Comparison of ENCODE assay signal across 7 mouse cellular contexts in genomic region chr11:53636183-53636646, GRCm38 (mm10). TPM values are rescaled to one million over a fixed set of nuclear protein-coding genes. Genes with fewer than 3 reads are reported as not detected.
DNase-seq lines count a peak whose midpoint lies in the region; ATAC-seq lines count a peak whose summit lies in the region.

No protein-coding gene starts in this region.

- WGBS in embryonic facial prominence, embryonic 14.5 days, result 0% methylated on average over 10 of the region's 40 CpGs
- 2% methylated on average over 40 of the region's 40 CpGs for WGBS in midbrain, embryonic 11.5 days

- H3K36me3 ChIP-seq in embryonic facial prominence, embryonic 14.5 days (ENCODE audit: control insufficient read depth, insufficient read depth, low read length), result no peaks in the 10 kb centered on the region
- no peaks in the 10 kb centered on the region for H3K36me3 ChIP-seq in midbrain, embryonic 11.5 days (ENCODE audit: control insufficient read depth, insufficient read depth, low read length)

- DNase-seq in layer of hippocampus, postnatal 36 days, result peak; percentile 9 to 20
- no peak for DNase-seq in layer of hippocampus, adult 9-10 months (ENCODE audit: low spot score)
- peak; percentile 21 for DNase-seq in embryonic facial prominence, embryonic 14.5 days (ENCODE audit: low spot score)
- peak; percentile 26 for DNase-seq in kidney, postnatal 14 days
- peak; percentile 88 for DNase-seq in midbrain, embryonic 11.5 days (ENCODE audit: low spot score, missing footprints)
- DNase-seq in thymus, postnatal 4 days, result peak; percentile 53

- ATAC-seq in embryonic facial prominence, embryonic 14.5 days (ENCODE audit: low read depth), result no peak
- no peak for ATAC-seq in midbrain, embryonic 11.5 days (ENCODE audit: low FRiP score)

- peak overlapping the region; percentile 35 for H3K4me3 ChIP-seq in brown adipose tissue, adult 24 weeks (ENCODE audit: insufficient read depth, low read depth, low read length)
- H3K4me3 ChIP-seq in embryonic facial prominence, embryonic 14.5 days (ENCODE audit: low read depth, low read length), result peak overlapping the region; percentile 42
- peak overlapping the region; percentile 28 for H3K4me3 ChIP-seq in midbrain, embryonic 11.5 days (ENCODE audit: low read depth, low read length)

- peak overlapping the region; percentile 43; the same call in 1 of the 2 replicates for H3K9ac ChIP-seq in embryonic facial prominence, embryonic 14.5 days (ENCODE audit: low read depth, low read length)
- H3K9ac ChIP-seq in midbrain, embryonic 11.5 days (ENCODE audit: low read length), result peak overlapping the region; percentile 11; the same call in 1 of the 2 replicates

- H3K9me3 ChIP-seq in embryonic facial prominence, embryonic 14.5 days (ENCODE audit: control insufficient read depth, low read length), result no peaks in the 10 kb centered on the region
- H3K9me3 ChIP-seq in midbrain, embryonic 11.5 days (ENCODE audit: control insufficient read depth, low read length), result no peaks in the 10 kb centered on the region

- H3K4me2 ChIP-seq in embryonic facial prominence, embryonic 14.5 days (ENCODE audit: low read depth, low read length), result peak overlapping the region; percentile 77
- H3K4me2 ChIP-seq in midbrain, embryonic 11.5 days, result peak overlapping the region; percentile 65

- no peak overlapping the region for H3K27ac ChIP-seq in brown adipose tissue, adult 24 weeks (replicated peaks; ENCODE audit: low read depth, low read length)
- no peak overlapping the region for H3K27ac ChIP-seq in embryonic facial prominence, embryonic 14.5 days (replicated peaks; ENCODE audit: low read depth, low read length)
- H3K27ac ChIP-seq in midbrain, embryonic 11.5 days (ENCODE audit: low read depth, low read length), result no peak overlapping the region

- no peaks in the 10 kb centered on the region for H3K4me1 ChIP-seq in brown adipose tissue, adult 24 weeks (ENCODE audit: control insufficient read depth, insufficient read depth, insufficient read length, low read length)
- H3K4me1 ChIP-seq in embryonic facial prominence, embryonic 14.5 days (ENCODE audit: control insufficient read depth, insufficient read depth, low read length), result peaks cover 8% of the 10 kb centered on the region
- peaks cover 4% of the 10 kb centered on the region for H3K4me1 ChIP-seq in midbrain, embryonic 11.5 days (ENCODE audit: control insufficient read depth, insufficient read depth, low read length)

- H3K27me3 ChIP-seq in embryonic facial prominence, embryonic 14.5 days (replicated peaks; ENCODE audit: control insufficient read depth, insufficient read depth, low read length), result peaks cover 4% of the 10 kb centered on the region; the same call in 1 of the 2 replicates
- H3K27me3 ChIP-seq in midbrain, embryonic 11.5 days (ENCODE audit: control insufficient read depth, insufficient read depth, low read length), result peaks cover 19% of the 10 kb centered on the region

RNA-seq across cellular contexts. Expression of gene Il13, which starts 1.7 kb away (rescaled TPM):
- not detected for total RNA-seq in layer of hippocampus, postnatal 36 days (2021)
- not detected in 2 replicates for polyA plus RNA-seq in brown adipose tissue, adult 24 weeks (2012; ENCODE audit: insufficient read depth, insufficient read length, missing spikeins)
- polyA plus RNA-seq in embryonic facial prominence, embryonic 14.5 days (2014; fragmentation: Nextera tagmentation; extraction: Ambion mirVana), result not detected in 2 replicates
- polyA plus RNA-seq in midbrain, embryonic 11.5 days (2014; fragmentation: Nextera tagmentation; extraction: Ambion mirVana), result not detected in 2 replicates

RNA-seq across cellular contexts. Expression of gene Il4, which starts 17.7 kb away (rescaled TPM):
- not detected for total RNA-seq in layer of hippocampus, postnatal 36 days (2021)
- polyA plus RNA-seq in brown adipose tissue, adult 24 weeks (2012; ENCODE audit: insufficient read depth, insufficient read length, missing spikeins), result not detected in 2 replicates
- 1.1 and 4.3 TPM in 2 replicates for polyA plus RNA-seq in embryonic facial prominence, embryonic 14.5 days (2014; fragmentation: Nextera tagmentation; extraction: Ambion mirVana)
- 1.7 and 3.1 TPM in 2 replicates for polyA plus RNA-seq in midbrain, embryonic 11.5 days (2014; fragmentation: Nextera tagmentation; extraction: Ambion mirVana)
